In genomic region chr9:94104669-94105068, GRCm38 (mm10) we compare ENCODE assay signal across 15 mouse cellular contexts.
"Had no signal": no experiment of that assay in that cellular context is flagged by ENCODE, and none has a peak within 500 bp of the region (broad histone marks: within the 10 kb centered on the region; RNA-seq: fewer than 3 reads in every experiment).

No protein-coding gene starts in this region.

- H3K4me3 ChIP-seq: neural tube, embryonic 13.5 days; neural tube, embryonic 15.5 days; stomach, embryonic 15.5 days had no signal

- H3K27ac ChIP-seq: neural tube, embryonic 13.5 days; neural tube, embryonic 15.5 days; stomach, embryonic 15.5 days; stomach, postnatal 0 days had no signal

- DNase-seq: right cerebral cortex, adult 18-20 months; right cerebral cortex, postnatal 14 days; right cerebral cortex, postnatal 25 days; right cerebral cortex, postnatal 4 days; spleen, adult 18-20 months; thymus, adult 18-20 months; thymus, adult 2 months; thymus, postnatal 14 days; thymus, postnatal 25 days; thymus, postnatal 36 days; thymus, postnatal 4 days had no signal

- H3K4me2 ChIP-seq: neural tube, embryonic 13.5 days; neural tube, embryonic 15.5 days; stomach, embryonic 15.5 days had no signal

- H3K27me3 ChIP-seq: neural tube, embryonic 13.5 days; neural tube, embryonic 15.5 days; stomach, embryonic 15.5 days had no signal

- H3K9ac ChIP-seq: neural tube, embryonic 13.5 days; neural tube, embryonic 15.5 days; stomach, embryonic 15.5 days had no signal

- H3K36me3 ChIP-seq: neural tube, embryonic 13.5 days; neural tube, embryonic 15.5 days; stomach, embryonic 15.5 days had no signal

- H3K9me3 ChIP-seq: neural tube, embryonic 13.5 days; neural tube, embryonic 15.5 days; stomach, embryonic 15.5 days had no signal

- H3K4me1 ChIP-seq: neural tube, embryonic 15.5 days; stomach, embryonic 15.5 days had no signal
